Mouse (Mus musculus) heart, adult 9 months (tissue): ENCODE measurements at regions not wholly inside any gene's neighbourhood (a gene's known extent, or its start where the extent isn't known, plus 50 kb on each side); places are given as distances from the start of the nearest gene placed in this dataset.
A peak's percentile ranks its signal among the peaks of the same experiment; 100 is the strongest.

Experiments used
- DNase-seq, 2 experiments: peaks; one replicate each; pipeline ENCODE4 v3.0.0; 2022; ENCODE audit warnings: low spot score in 2 of 2

DNA sequence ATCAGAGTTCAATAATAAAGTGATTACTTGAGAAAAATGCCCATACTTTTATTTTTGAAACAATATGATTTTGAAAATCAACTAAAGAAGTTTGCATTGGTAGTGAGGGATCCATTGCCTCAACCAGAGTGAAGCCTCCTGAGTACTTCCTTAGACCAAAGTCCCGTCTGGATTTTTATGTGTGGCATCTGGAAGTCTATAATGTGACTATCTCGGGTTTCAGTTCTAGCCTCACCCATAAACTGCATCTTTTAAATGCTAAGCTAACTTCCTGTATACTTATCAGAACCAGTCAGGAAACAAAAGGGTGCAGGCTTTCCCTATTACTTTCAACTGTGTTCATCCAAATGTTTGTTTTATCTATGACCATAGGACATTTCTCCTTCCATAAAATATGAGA lies 178.8 kb downstream of the Spry2 start:
- DNase-seq = no peak

GRCm38 (mm10) chr14:105708691-105709090 lies 187.9 kb downstream of the Spry2 start:
- DNase-seq = no peak

GRCm38 (mm10) chr14:105706756-105707155 lies 189.9 kb downstream of the Spry2 start:
- no peak for DNase-seq

GRCm38 (mm10) chr14:105698616-105699015 lies 198.0 kb downstream of the Spry2 start:
- DNase-seq = no peak

DNA sequence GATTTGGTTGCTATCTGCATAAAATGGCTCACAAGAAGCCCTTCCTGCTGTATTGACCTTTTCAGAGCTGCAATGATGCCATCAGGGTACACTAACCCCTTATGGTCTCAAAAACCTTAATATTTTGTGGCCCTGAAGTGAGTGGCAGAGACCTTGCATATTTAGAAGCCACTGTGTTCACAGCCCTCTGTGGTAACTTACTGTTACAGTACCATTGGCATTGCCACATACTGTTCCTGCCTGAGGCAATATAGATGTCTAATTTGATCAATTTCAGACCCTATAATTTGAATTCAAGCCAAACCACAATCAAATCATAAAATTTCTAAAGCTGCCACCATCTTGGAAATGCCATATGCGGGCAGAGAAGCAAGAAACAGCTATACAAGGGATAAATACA lies 198.5 kb downstream of the Spry2 start:
- no peak for DNase-seq

- DNase-seq = no peak
Observed at GRCm38 (mm10) chr14:105697398-105697797, 199.2 kb downstream of the Spry2 start.

- DNase-seq = no peak
Observed at GRCm38 (mm10) chr14:105694969-105695368, 201.7 kb downstream of the Spry2 start.

- DNase-seq = no peak
Observed at GRCm38 (mm10) chr14:105693713-105694112, 202.9 kb downstream of the Spry2 start.

DNA sequence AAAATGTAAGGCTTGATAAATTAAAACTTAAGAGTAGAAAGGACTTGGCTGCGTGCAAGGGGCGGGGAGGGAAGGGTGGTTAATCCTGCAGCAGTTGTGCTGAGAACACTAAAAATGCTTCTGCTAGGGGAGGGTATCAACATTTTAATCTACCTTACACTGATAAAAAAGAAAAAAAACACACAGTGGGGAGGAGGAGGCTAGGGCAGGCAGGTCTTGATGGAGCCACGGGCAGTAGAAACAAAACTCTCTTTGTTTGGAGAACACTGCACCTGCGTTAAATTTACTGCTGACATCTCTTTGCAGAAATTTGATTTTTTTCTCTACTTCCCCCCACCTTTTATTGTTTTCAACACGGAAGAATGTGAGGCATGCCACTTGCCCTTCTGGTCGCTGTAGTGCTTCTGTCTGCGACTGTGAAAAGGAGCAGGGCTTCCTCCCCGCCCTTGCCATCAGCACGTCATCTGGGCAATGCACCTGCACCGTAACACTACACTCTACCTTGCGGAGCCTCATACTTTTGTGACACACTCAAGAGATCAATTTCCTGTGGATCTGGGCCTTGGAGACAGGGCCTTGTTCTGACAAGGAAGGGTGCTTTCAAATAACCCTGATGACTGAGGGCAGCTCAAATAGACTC lies 211.7 kb downstream of the Spry2 start:
- DNase-seq = no peak

DNA sequence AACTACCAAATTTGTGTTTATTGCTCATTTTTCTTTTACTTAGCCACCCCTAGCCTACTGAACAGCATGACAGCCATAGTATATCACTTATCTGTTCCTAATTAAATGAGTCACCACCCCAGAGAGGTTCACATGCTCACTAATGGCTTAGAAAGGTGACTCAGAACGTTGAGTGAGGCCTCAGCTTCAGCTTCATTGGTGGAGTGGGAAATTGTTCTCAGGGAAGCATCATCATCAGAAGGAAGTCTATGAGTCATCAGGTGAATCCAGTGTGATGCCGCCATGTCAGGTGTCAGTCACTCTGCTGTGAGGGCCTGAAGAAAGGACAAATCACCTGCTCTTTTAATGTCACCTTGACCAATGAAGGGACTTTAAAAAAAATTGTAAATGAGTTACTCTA lies 212.3 kb downstream of the Spry2 start:
- DNase-seq = no peak

- DNase-seq = peak in 1 of 2 experiments; percentile 23
Observed at GRCm38 (mm10) chr14:105676646-105676930, 220.0 kb downstream of the Spry2 start.

GRCm38 (mm10) chr14:105675801-105676645 lies 220.6 kb downstream of the Spry2 start:
- peak in 1 of 2 experiments; percentile 9 for DNase-seq

GRCm38 (mm10) chr14:105675006-105675405 lies 221.6 kb downstream of the Spry2 start:
- DNase-seq = no peak

DNA sequence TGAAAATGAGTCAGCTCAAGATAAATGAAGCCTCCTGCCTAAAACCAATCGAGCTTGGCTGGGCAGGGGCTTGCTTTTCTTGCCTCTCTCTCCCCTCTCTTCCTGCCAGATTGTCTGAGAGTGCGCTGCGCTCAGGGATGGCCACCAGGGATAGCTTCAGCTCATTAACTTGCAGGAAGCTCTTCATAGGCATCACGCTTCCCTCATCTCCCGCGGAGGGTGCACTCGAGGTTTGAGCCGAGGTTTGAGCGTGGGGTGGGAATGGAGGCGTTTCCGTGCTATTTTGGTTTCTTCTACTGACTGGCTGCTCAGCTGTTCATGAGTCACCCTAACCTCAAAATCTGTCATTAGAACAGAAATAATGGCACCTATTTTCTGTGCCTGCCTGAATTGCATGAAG lies 227.7 kb downstream of the Spry2 start:
- DNase-seq = peak; percentile 20 to 35

GRCm38 (mm10) chr14:105664671-105665198 lies 231.9 kb downstream of the Spry2 start:
- DNase-seq = no peak

DNA sequence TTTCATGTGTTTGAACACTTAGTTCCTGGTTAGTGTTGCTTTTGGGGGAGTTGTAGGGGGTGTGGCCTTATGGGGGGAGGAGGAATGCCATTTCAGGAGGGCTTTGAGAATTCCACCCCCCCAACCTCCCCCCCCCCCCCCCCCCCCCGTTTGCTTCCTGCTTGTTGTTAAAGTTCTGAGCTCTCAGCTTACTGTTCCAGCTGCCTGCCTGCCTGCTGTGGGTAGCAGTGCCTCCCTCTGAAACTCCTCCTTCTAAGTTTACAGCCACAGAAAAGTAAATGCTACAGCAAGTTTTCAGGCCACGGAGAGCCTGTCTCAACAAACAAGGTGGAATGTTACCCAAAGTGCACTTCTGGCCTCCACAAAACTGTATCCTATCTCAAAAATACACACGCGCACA lies 233.1 kb downstream of the Spry2 start:
- DNase-seq = no peak

- no peak for DNase-seq
Observed at GRCm38 (mm10) chr14:105662839-105663238, 233.8 kb downstream of the Spry2 start.

DNA sequence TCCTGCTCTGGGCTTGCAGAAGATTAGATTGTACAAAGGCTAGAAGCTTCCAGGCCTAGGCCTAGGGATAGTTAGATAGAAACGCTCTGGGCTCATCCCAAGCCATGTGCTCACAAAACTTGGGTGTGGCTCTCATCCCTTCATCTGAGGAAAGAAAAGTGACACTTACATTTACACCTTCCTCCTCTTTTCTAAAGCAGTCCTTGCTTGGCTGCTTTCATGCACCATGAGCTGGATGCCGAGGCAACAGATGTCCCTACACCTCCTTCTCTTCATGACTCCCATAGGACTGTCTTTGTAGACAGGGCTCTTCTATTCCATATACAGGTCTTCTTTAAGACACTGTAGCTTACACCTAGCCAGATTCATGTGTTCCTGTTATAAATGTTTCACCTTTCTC lies 238.3 kb downstream of the Spry2 start:
- no peak for DNase-seq

GRCm38 (mm10) chr14:105647166-105647565 lies 249.5 kb downstream of the Spry2 start:
- DNase-seq = no peak

DNA sequence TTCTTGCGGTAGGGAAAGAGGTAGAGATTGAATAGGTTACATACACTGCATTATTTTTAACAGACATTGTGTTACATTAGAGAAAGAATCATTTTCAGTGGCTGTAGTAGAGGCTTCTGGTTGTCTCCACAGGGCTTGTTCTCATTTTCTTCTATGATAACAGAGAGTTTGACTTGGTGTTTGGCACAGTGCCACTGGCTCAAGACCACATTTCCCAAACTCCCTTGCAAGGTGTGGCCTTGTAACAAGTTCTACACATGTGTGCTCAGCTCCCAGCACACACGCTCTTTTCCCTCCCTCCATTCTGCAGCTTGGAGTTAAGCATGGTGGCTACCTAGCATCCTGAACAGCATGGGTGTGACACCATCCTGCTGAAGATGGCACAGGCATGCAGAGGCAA lies 252.2 kb downstream of the Spry2 start:
- no peak for DNase-seq

- DNase-seq = no peak
Observed at GRCm38 (mm10) chr14:105643285-105643957, 253.2 kb downstream of the Spry2 start.

DNA sequence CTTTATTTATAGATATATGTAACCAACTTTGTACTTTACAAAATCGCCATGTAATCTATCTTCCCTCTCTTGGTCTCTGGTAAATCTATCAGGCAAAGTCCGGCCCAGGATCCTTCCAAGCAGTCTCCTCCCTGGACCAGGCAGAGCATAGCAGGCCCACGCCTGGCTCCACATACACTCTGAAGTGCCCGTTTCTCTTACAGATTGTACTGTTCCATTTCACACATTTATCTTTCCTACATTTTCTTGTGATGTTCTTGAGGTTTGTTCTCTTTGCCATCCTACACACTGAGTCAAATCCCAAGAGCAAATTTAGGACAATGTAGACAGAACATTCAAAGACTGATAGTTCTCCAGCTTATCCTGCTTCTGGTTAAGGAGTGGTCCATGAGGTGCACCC lies 264.3 kb downstream of the Spry2 start:
- DNase-seq = no peak

- DNase-seq = no peak
Observed at GRCm38 (mm10) chr14:105631681-105632031, 265.0 kb downstream of the Spry2 start.
